Mouse (Mus musculus) c-Kit-positive CD71-positive TER-119-positive erythroid progenitor cells, embryonic 14.5 days (primary cell): ENCODE data around the gene Zscan4e.
"Not testable (repeated sequence)": the region's sequence is repeated elsewhere in the genome, so short reads cannot be mapped to it uniquely, and the experiment has no call there.

Experiments used
- DNase-seq: peaks from one replicate; pipeline ENCODE4 v3.0.0-alpha.2; 2013; ENCODE audit warnings: low spot score

The Zscan4e gene

GRCm38 (mm10) chr7:11310582-11310981, at the start of gene Zscan4e:
Gene Zscan4e (minus strand): TSS chr7:11310682.
- not testable (repeated sequence) for DNase-seq
